Comparison of ENCODE assay signal across 9 mouse cellular contexts in genomic region chr2:25376589-25376988, GRCm38 (mm10). TPM values are rescaled to one million over a fixed set of nuclear protein-coding genes. Genes with fewer than 3 reads are reported as not detected.
DNase-seq lines count a peak whose midpoint lies in the region; ATAC-seq and TF ChIP-seq lines count a peak whose summit lies in the region.
"Had no signal": no experiment of that assay in that cellular context is flagged by ENCODE, and none has a peak within 500 bp of the region (broad histone marks: within the 10 kb centered on the region; RNA-seq: fewer than 3 reads in every experiment).

No protein-coding gene starts in this region.

- intact Hi-C loops in left cerebral cortex, postnatal 25 days (cut with DNase I) = loop anchor here (2.0 kb wide), 1 partner anchor 24 kb away; no protein-coding TSS in a partner anchor

- TF ChIP-seq CTCF in liver, embryonic 14.5 days (IDR thresholded peaks at IDR 0.05; ENCODE audit: low read depth) = peak; percentile 82

- H3K27me3 ChIP-seq in embryonic facial prominence, embryonic 14.5 days (replicated peaks; ENCODE audit: control insufficient read depth, insufficient read depth, low read length) = no peaks in the 10 kb centered on the region
- no peaks in the 10 kb centered on the region for H3K27me3 ChIP-seq in liver, embryonic 14.5 days (ENCODE audit: control insufficient read depth, insufficient read depth, low read length)
- H3K27me3 ChIP-seq: lung, embryonic 15.5 days had no signal

- no peak overlapping the region for H3K9ac ChIP-seq in embryonic facial prominence, embryonic 14.5 days (ENCODE audit: low read depth, low read length)
- no peak overlapping the region for H3K9ac ChIP-seq in liver, embryonic 14.5 days (replicated peaks)
- H3K9ac ChIP-seq: lung, embryonic 15.5 days had no signal

- no peak for ATAC-seq in embryonic facial prominence, embryonic 14.5 days (ENCODE audit: low read depth)
- ATAC-seq in liver, embryonic 14.5 days (ENCODE audit: insufficient read depth) = no peak
- no peak for ATAC-seq in inflammation-experienced regulatory T-cells, adult 6 months

- H3K36me3 ChIP-seq in embryonic facial prominence, embryonic 14.5 days (ENCODE audit: control insufficient read depth, insufficient read depth, low read length) = peaks cover 34% of the 10 kb centered on the region; the same call in 1 of the 2 replicates
- peaks cover 22% of the 10 kb centered on the region for H3K36me3 ChIP-seq in liver, embryonic 14.5 days (replicated peaks; ENCODE audit: control insufficient read depth, insufficient read depth, low read depth)

- TF ChIP-seq EP300 in liver, embryonic 14.5 days (IDR thresholded peaks at IDR 0.05; ENCODE audit: low read depth) = no peak

- H3K4me3 ChIP-seq in embryonic facial prominence, embryonic 14.5 days (ENCODE audit: low read depth, low read length) = no peak overlapping the region
- H3K4me3 ChIP-seq in liver, embryonic 14.5 days (ENCODE audit: insufficient read depth in 1 of 2, low read depth in 2 of 2, low read length in 2 of 2) = no peak overlapping the region
- H3K4me3 ChIP-seq: lung, embryonic 15.5 days had no signal

- no peak overlapping the region for H3K27ac ChIP-seq in embryonic facial prominence, embryonic 14.5 days (replicated peaks; ENCODE audit: low read depth, low read length)
- no peak overlapping the region for H3K27ac ChIP-seq in liver, embryonic 14.5 days
- H3K27ac ChIP-seq: lung, embryonic 15.5 days had no signal

- H3K9me3 ChIP-seq in embryonic facial prominence, embryonic 14.5 days (ENCODE audit: control insufficient read depth, low read length) = no peaks in the 10 kb centered on the region
- no peaks in the 10 kb centered on the region for H3K9me3 ChIP-seq in liver, embryonic 14.5 days (ENCODE audit: control insufficient read depth, low read length)
- H3K9me3 ChIP-seq: lung, embryonic 15.5 days had no signal

- no peak overlapping the region for H3K4me2 ChIP-seq in embryonic facial prominence, embryonic 14.5 days (ENCODE audit: low read depth, low read length)
- no peak overlapping the region for H3K4me2 ChIP-seq in liver, embryonic 14.5 days (ENCODE audit: low read depth)
- H3K4me2 ChIP-seq: lung, embryonic 15.5 days had no signal

- peak; percentile 53 for DNase-seq in adrenal gland, adult 2 months
- no peak for DNase-seq in adrenal gland, adult 8-10 months
- DNase-seq in left cerebral cortex, postnatal 25 days (ENCODE audit: low spot score in 2 of 2) = peak; percentile 57 to 59
- DNase-seq in left cerebral cortex, adult 11 months (ENCODE audit: low spot score) = no peak
- peak; percentile 83 for DNase-seq in NIH3T3 (ENCODE audit: low read depth)
- peak; percentile 47 for DNase-seq in embryonic facial prominence, embryonic 14.5 days (ENCODE audit: low spot score)
- DNase-seq in liver, embryonic 14.5 days (ENCODE audit: low read depth in 3 of 3, low spot score in 3 of 3) = no peak

- H3K4me1 ChIP-seq in embryonic facial prominence, embryonic 14.5 days (ENCODE audit: control insufficient read depth, insufficient read depth, low read length) = peaks cover 14% of the 10 kb centered on the region
- H3K4me1 ChIP-seq in liver, embryonic 14.5 days (replicated peaks; ENCODE audit: control insufficient read depth in 2 of 2, insufficient read depth in 2 of 2, low read length in 1 of 2) = peaks cover 12 to 17% of the 10 kb centered on the region in 2 experiments

- 61% methylated on average over 4 of the region's 4 CpGs for WGBS in embryonic facial prominence, embryonic 14.5 days
- WGBS in liver, embryonic 14.5 days (ENCODE audit: insufficient replicate concordance) = 56% methylated on average over 4 of the region's 4 CpGs

RNA-seq across cellular contexts. Expression of gene Sapcd2, which starts 4.5 kb away (rescaled TPM):
- under 1 TPM in 1 of 2 experiments, not detected in 1; 0.23 TPM for total RNA-seq in adrenal gland, adult 2 months (2021)
- 3.9 and 4.4 TPM in 2 replicates for polyA plus RNA-seq in adrenal gland, adult 2 months (2012; rRNA removed)
- under 1 TPM in 3 of 4 experiments, not detected in 1; 0.31 to 0.71 (median 0.61) TPM for total RNA-seq in adrenal gland, adult 8-10 months (2022)
- 1 to 10 TPM; 1.9 to 2.5 TPM for total RNA-seq in left cerebral cortex, postnatal 25 days (2021)
- polyA plus RNA-seq in embryonic facial prominence, embryonic 14.5 days (2014; fragmentation: Nextera tagmentation; extraction: Ambion mirVana) = 21.4 and 29.3 TPM in 2 replicates
- 20.1 and 21.5 TPM in 2 replicates for polyA plus RNA-seq in liver, embryonic 14.5 days (2012; rRNA removed)
- 17.9 and 20.5 TPM in 2 replicates for polyA plus RNA-seq in liver, embryonic 14.5 days (2014; fragmentation: Nextera tagmentation; extraction: Ambion mirVana)
- polyA plus RNA-seq in inflammation-experienced regulatory T-cells, adult 6 months (2017; shearing (Covaris generic)) = 10 to 100 TPM in 1 of 3 experiments, under 1 TPM in 2; 0.44 to 10.5 (median 0.80) TPM

RNA-seq across cellular contexts. Expression of gene Uap1l1, which starts 11.1 kb away (rescaled TPM):
- total RNA-seq in adrenal gland, adult 2 months (2021) = 10 to 100 TPM; 15.0 to 22.7 TPM
- 28.4 and 41.5 TPM in 2 replicates for polyA plus RNA-seq in adrenal gland, adult 2 months (2012; rRNA removed)
- 10 to 100 TPM; 29.5 to 48.3 (median 31.5) TPM for total RNA-seq in adrenal gland, adult 8-10 months (2022)
- 10 to 100 TPM; 11.3 to 14.0 TPM for total RNA-seq in left cerebral cortex, postnatal 25 days (2021)
- 20.8 and 20.9 TPM in 2 replicates for polyA plus RNA-seq in embryonic facial prominence, embryonic 14.5 days (2014; fragmentation: Nextera tagmentation; extraction: Ambion mirVana)
- polyA plus RNA-seq in liver, embryonic 14.5 days (2012; rRNA removed) = 2.9 and 3.8 TPM in 2 replicates
- polyA plus RNA-seq in liver, embryonic 14.5 days (2014; fragmentation: Nextera tagmentation; extraction: Ambion mirVana) = 9.3 and 14.1 TPM in 2 replicates
- 10 to 100 TPM; 12.2 to 20.6 (median 18.3) TPM for polyA plus RNA-seq in inflammation-experienced regulatory T-cells, adult 6 months (2017; shearing (Covaris generic))

RNA-seq across cellular contexts. Expression of gene Entpd2, which starts 19.1 kb away (rescaled TPM):
- total RNA-seq in adrenal gland, adult 2 months (2021) = 1 to 10 TPM; 3.7 to 7.2 TPM
- 21.1 and 24.7 TPM in 2 replicates for polyA plus RNA-seq in adrenal gland, adult 2 months (2012; rRNA removed)
- 1 to 10 TPM; 3.1 to 9.7 (median 5.1) TPM for total RNA-seq in adrenal gland, adult 8-10 months (2022)
- total RNA-seq in left cerebral cortex, postnatal 25 days (2021) = 10 to 100 TPM; 11.7 to 13.2 TPM
- polyA plus RNA-seq in embryonic facial prominence, embryonic 14.5 days (2014; fragmentation: Nextera tagmentation; extraction: Ambion mirVana) = 11.3 and 12.9 TPM in 2 replicates
- 0.18 and 0.30 TPM in 2 replicates for polyA plus RNA-seq in liver, embryonic 14.5 days (2012; rRNA removed)
- polyA plus RNA-seq in liver, embryonic 14.5 days (2014; fragmentation: Nextera tagmentation; extraction: Ambion mirVana) = 0.23 TPM in 1 of 2 replicates, not detected in the other
- 1 to 10 TPM in 1 of 3 experiments, under 1 TPM in 1, not detected in 1; 0.49 to 1.3 TPM for polyA plus RNA-seq in inflammation-experienced regulatory T-cells, adult 6 months (2017; shearing (Covaris generic))

RNA-seq across cellular contexts. Expression of gene Dpp7, which starts 20.4 kb away (rescaled TPM):
- 10 to 100 TPM; 34.2 to 38.5 TPM for total RNA-seq in adrenal gland, adult 2 months (2021)
- polyA plus RNA-seq in adrenal gland, adult 2 months (2012; rRNA removed) = 47.1 and 55.0 TPM in 2 replicates
- total RNA-seq in adrenal gland, adult 8-10 months (2022) = 10 to 100 TPM; 39.8 to 59.1 (median 45.7) TPM
- 10 to 100 TPM; 28.2 to 33.2 TPM for total RNA-seq in left cerebral cortex, postnatal 25 days (2021)
- polyA plus RNA-seq in embryonic facial prominence, embryonic 14.5 days (2014; fragmentation: Nextera tagmentation; extraction: Ambion mirVana) = 19.7 and 23.8 TPM in 2 replicates
- polyA plus RNA-seq in liver, embryonic 14.5 days (2012; rRNA removed) = 9.3 and 10.6 TPM in 2 replicates
- polyA plus RNA-seq in liver, embryonic 14.5 days (2014; fragmentation: Nextera tagmentation; extraction: Ambion mirVana) = 9.4 and 12.8 TPM in 2 replicates
- 10 to 100 TPM; 10.2 to 24.6 (median 21.1) TPM for polyA plus RNA-seq in inflammation-experienced regulatory T-cells, adult 6 months (2017; shearing (Covaris generic))

RNA-seq across cellular contexts. Expression of gene Npdc1, which starts 22.6 kb away (rescaled TPM):
- 100 to 1,000 TPM; 128 to 145 TPM for total RNA-seq in adrenal gland, adult 2 months (2021)
- polyA plus RNA-seq in adrenal gland, adult 2 months (2012; rRNA removed) = 685 and 775 TPM in 2 replicates
- 100 to 1,000 TPM; 148 to 171 (median 163) TPM for total RNA-seq in adrenal gland, adult 8-10 months (2022)
- total RNA-seq in left cerebral cortex, postnatal 25 days (2021) = 100 to 1,000 TPM; 331 to 339 TPM
- polyA plus RNA-seq in embryonic facial prominence, embryonic 14.5 days (2014; fragmentation: Nextera tagmentation; extraction: Ambion mirVana) = 75.1 TPM in 2 replicates
- polyA plus RNA-seq in liver, embryonic 14.5 days (2012; rRNA removed) = 3.4 and 3.9 TPM in 2 replicates
- 2.4 and 2.7 TPM in 2 replicates for polyA plus RNA-seq in liver, embryonic 14.5 days (2014; fragmentation: Nextera tagmentation; extraction: Ambion mirVana)
- 1 to 10 TPM; 2.8 to 6.1 (median 6.0) TPM for polyA plus RNA-seq in inflammation-experienced regulatory T-cells, adult 6 months (2017; shearing (Covaris generic))

Comparison
In these comparisons a context has a peak if more than half of its experiments do, and no peak if none do; other contexts are left out.
1. DNase-seq: peak in adrenal gland, adult 2 months (single experiment), left cerebral cortex, postnatal 25 days (2 of 2), NIH3T3 (single experiment) and embryonic facial prominence, embryonic 14.5 days (single experiment); none in adrenal gland, adult 8-10 months (single experiment), left cerebral cortex, adult 11 months (single experiment) and liver, embryonic 14.5 days (0 of 3).